Mouse (Mus musculus) cerebellum, adult 2 months (tissue): Measurements from ENCODE around the gene Nr1h2. TPM values are rescaled to one million over a fixed set of nuclear protein-coding genes. Genes with fewer than 3 reads are reported as not detected.
A peak's percentile ranks its signal among the peaks of the same experiment; 100 is the strongest.

Experiments used
- DNase-seq, 2 experiments: peaks; one replicate each; pipeline ENCODE4 v3.0.0; 2021
- H3K27ac ChIP-seq: fragments of 200-500 bp; 2 replicates; pipeline ENCODE4 v1.5.1; 2012; ENCODE audit warnings: low read length, control low read depth, inconsistent platforms; ENCODE audit not compliant: insufficient read depth
- H3K27me3 ChIP-seq: fragments of 200-500 bp; 2 replicates; pipeline ENCODE4 v1.6.1; 2012; ENCODE audit warnings: inconsistent platforms, mild to moderate bottlenecking, low read length, moderate library complexity; ENCODE audit not compliant: control insufficient read depth, insufficient read depth
- H3K4me1 ChIP-seq: fragments of 200-500 bp; 2 replicates; pipeline ENCODE4 v1.6.1; 2011; ENCODE audit warnings: low read length; ENCODE audit not compliant: control insufficient read depth, insufficient read depth
- H3K4me3 ChIP-seq: fragments of 200-500 bp; replicated peaks from 2 replicates; pipeline ENCODE3; 2011; ENCODE audit warnings: mild to moderate bottlenecking, low read depth, low read length, control low read depth; ENCODE audit not compliant: insufficient read depth
- CTCF ChIP-seq: fragments of 200-500 bp; IDR thresholded peaks from 2 replicates; pipeline ENCODE4 v1.5.1; 2011; ENCODE audit warnings: low read depth, mild to moderate bottlenecking, control low read depth, low read length, moderate library complexity, borderline replicate concordance; ENCODE audit not compliant: insufficient read depth
- POLR2A ChIP-seq: fragments of 200-500 bp; IDR thresholded peaks from 2 replicates; pipeline ENCODE4 v1.6.1; 2011; ENCODE audit warnings: low read length, control low read depth, borderline replicate concordance; ENCODE audit not compliant: insufficient read depth
- WGBS: fragments of 180-500 bp; shearing (Covaris S2); methylation state at CpG from one replicate; pipeline ENCODE4 v1.1.7; 2018; 5-methylcytosine and 5-hydroxymethylcytosine counted together
- polyA plus RNA-seq: library from polyadenylated mRNA; depleted of rRNA; stranded (reverse); fragments of >200 nt; gene quantifications from 2 replicates; pipeline ENCODE4 v1.2.3, GENCODE M21; 2012

Gene Nr1h2
- polyA plus RNA-seq, 1 experiment = 106 TPM

GRCm38 (mm10) chr7:44547041-44547440, 6.7 kb downstream of the Nr1h2 start:
- WGBS = 94% methylated on average over 13 of the region's 13 CpGs
- TF ChIP-seq POLR2A = no peak
- TF ChIP-seq CTCF = no peak
- Histone ChIP-seq H3K27me3 (no peaks in the 10 kb centered on the region), H3K27ac (no peak overlapping the region), H3K4me3 (no peak overlapping the region), H3K4me1 (peaks cover 5% of the 10 kb centered on the region; the same call in 1 of the 2 replicates)
- DNase-seq = no peak

DNA sequence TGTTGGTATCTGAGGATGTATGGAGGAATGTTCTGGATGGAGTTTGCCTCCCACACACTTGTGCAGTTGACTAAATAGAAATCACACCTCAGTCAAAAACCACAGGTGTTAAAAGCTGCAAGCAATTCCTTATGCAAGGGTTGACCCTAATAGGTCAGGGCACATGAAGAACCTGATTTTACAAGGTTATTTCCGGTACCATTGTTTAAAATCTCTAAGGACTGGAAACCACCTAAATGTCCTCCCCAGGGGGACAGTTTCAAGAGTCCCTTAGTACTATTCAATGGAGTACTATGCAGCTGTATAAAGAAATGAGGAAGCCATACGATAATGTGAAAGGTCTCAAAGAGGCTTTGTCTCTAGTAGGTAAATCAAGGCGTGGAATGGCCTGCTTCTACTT, 7.5 kb downstream of the Nr1h2 start:
- 98% methylated on average over 3 of the region's 3 CpGs for WGBS
- H3K4me3 ChIP-seq = no peak overlapping the region
- DNase-seq = no peak
- H3K27ac ChIP-seq = no peak overlapping the region
- no peak for TF ChIP-seq POLR2A
- TF ChIP-seq CTCF = no peak
- peaks cover 5% of the 10 kb centered on the region; the same call in 1 of the 2 replicates for H3K4me1 ChIP-seq
- H3K27me3 ChIP-seq = no peaks in the 10 kb centered on the region

GRCm38 (mm10) chr7:44543071-44543470, 10.7 kb downstream of the Nr1h2 start:
- peaks cover 10% of the 10 kb centered on the region; the same call in 1 of the 2 replicates for H3K4me1 ChIP-seq
- DNase-seq = no peak
- H3K4me3 ChIP-seq = no peak overlapping the region
- no peak overlapping the region for H3K27ac ChIP-seq
- no peak for TF ChIP-seq CTCF
- no peak for TF ChIP-seq POLR2A
- H3K27me3 ChIP-seq = no peaks in the 10 kb centered on the region
- WGBS = 77% methylated on average over 12 of the region's 12 CpGs

DNA sequence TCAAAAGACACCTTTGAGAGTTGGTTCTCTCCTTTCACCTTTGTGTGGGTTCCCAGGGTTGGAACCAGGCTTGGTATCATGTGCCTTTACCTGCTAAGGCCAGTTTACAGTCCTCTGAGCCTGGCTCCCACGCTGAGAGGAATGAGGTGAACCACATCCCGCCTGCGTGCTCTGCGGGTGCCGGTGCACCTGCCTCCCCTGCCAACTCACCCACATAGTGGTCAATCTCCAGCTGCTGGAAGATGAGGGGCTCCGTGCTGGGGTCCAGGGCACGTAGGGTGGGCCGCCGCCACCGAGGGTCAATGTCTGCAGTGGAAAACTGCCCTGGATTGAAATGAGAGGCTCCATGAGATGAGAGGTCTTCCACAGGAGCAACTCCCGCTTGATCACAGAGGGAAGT, 11.2 kb downstream of the Nr1h2 start:
- H3K27me3 ChIP-seq = no peaks in the 10 kb centered on the region
- peaks cover 13% of the 10 kb centered on the region for H3K4me1 ChIP-seq
- H3K4me3 ChIP-seq = no peak overlapping the region
- H3K27ac ChIP-seq = no peak overlapping the region
- WGBS = 95% methylated on average over 11 of the region's 11 CpGs
- DNase-seq = no peak
- TF ChIP-seq POLR2A = no peak
- no peak for TF ChIP-seq CTCF

DNA sequence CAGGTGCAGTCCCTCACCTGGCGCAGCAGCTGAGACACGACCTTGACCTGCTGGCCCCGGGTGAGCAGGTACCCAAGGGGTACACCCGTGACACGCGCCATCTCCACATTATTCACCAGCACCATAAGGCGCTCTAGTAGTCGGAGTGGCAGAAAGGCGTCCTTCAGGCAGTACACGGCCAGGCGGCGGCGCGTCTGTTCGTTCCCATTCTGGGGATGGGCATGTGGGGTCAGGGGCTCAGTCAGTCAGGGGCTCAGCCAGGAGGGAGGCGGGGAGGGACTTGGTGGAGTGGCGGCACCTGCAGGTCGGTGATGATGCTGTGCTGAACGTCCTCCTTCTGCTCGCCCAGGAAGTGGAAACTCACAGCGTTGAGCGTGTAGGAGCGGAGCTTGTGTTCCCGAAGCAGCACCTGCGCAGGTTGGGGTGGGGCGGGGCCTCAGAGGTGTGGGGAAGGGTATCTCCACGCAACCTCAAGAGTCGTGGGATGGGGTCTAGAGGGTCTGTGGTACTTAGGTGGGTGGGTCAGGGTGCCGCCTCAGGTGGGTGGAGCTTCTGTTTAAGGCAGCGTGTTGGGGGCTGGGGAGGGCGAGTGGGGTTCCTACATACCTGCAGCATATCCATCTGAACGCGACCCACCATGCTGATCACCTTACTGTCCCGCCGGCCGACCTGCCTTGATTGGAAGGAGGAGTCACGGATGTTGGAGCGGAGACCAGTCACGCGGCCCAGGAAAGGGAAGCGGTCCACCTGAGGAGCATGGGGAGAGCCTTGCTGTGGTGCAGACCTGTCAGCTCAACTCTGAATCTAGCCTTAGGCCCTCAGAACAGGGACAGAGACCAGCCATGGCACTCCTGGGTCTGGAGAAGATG, 14.8 kb downstream of the Nr1h2 start:
- H3K4me3 ChIP-seq = no peak overlapping the region
- H3K27me3 ChIP-seq = no peaks in the 10 kb centered on the region
- TF ChIP-seq CTCF = no peak
- H3K27ac ChIP-seq = no peak overlapping the region
- DNase-seq = peak in 1 of 2 experiments; percentile 19
- peaks cover 27% of the 10 kb centered on the region for H3K4me1 ChIP-seq
- WGBS = 92% methylated on average over 41 of the region's 41 CpGs

DNA sequence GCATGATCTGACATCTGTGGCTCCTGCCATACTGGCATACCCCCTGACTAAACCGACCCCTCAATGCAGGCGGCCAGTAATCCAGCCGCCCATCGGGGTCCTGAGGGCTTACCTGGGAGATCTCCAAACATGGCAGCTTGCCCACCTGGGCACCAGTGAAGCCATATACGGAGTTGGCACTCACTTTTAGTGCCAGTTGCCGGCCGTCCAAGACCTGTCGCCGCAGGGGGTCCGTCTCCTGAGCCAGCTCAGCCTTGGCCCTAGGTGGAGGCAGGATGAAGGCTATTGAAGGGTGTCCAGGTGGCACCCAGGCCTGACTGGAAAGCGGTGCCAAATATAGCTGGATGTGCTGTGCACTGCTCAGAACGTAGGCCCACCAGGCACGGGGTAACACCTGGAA, 16.3 kb downstream of the Nr1h2 start:
- 16% methylated on average over 13 of the region's 13 CpGs for WGBS
- Histone ChIP-seq H3K4me1 (peaks cover 27% of the 10 kb centered on the region), H3K27ac (no peak overlapping the region), H3K27me3 (no peaks in the 10 kb centered on the region), H3K4me3 (no peak overlapping the region)
- TF ChIP-seq POLR2A = no peak
- no peak for TF ChIP-seq CTCF
- DNase-seq = peak; percentile 79 to 80

DNA sequence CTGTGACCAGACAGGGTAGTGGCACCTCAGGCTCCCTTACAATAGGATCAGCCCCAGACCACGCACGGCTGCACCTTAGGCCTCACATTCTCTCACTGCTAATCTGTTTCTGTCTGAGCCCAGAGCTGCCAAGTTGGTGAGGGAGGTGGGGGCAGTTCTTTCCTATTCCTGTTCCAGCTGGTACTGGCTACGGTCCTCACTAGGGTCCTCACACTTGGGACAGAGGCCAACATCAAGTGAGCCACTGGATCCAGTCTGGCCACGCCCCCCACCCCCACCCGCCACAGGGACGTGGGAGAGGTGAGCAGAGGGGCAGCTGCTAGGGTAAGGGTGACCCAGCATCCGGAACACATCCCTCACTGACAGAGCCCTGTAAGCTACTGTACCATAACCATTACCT, 16.7 kb downstream of the Nr1h2 start:
- 32% methylated on average over 7 of the region's 7 CpGs for WGBS
- no peak overlapping the region for H3K4me3 ChIP-seq
- H3K4me1 ChIP-seq = peaks cover 27% of the 10 kb centered on the region
- no peak for DNase-seq
- TF ChIP-seq CTCF (no peak), POLR2A (no peak)
- peak overlapping the region; percentile 70 for H3K27ac ChIP-seq
- H3K27me3 ChIP-seq = no peaks in the 10 kb centered on the region

- Histone ChIP-seq H3K27ac (peak overlapping the region; percentile 70), H3K4me1 (peaks cover 27% of the 10 kb centered on the region), H3K4me3 (no peak overlapping the region), H3K27me3 (no peaks in the 10 kb centered on the region)
- TF ChIP-seq POLR2A (no peak), CTCF (no peak)
- 23% methylated on average over 6 of the region's 6 CpGs for WGBS
- DNase-seq = peak; percentile 87 to 92
These were observed 17.2 kb downstream of the Nr1h2 start for GRCm38 (mm10) chr7:44536590-44536968.
